Mouse (Mus musculus) heart, adult 2 months (tissue): ENCODE measurements around the gene Abcc3. TPM values are rescaled to one million over a fixed set of nuclear protein-coding genes. Genes with fewer than 3 reads are reported as not detected.

Experiments used
- DNase-seq, 2 experiments: peaks; one replicate each; pipeline ENCODE4 v3.0.0; 2021
- H3K27ac ChIP-seq: fragments of 200-600 bp; 2 replicates; pipeline ENCODE4 v1.8.1; 2022
- H3K27me3 ChIP-seq: fragments of 200-500 bp; 2 replicates; pipeline ENCODE4 v1.6.1; 2012; ENCODE audit warnings: mild to moderate bottlenecking, low read length, inconsistent platforms, mixed read lengths; ENCODE audit not compliant: control insufficient read depth, insufficient read depth
- H3K36me3 ChIP-seq: fragments of 200-500 bp; 2 replicates; pipeline ENCODE4 v1.6.1; 2012; ENCODE audit warnings: low read length, inconsistent platforms; ENCODE audit not compliant: control insufficient read depth, insufficient read depth
- H3K4me1 ChIP-seq: fragments of 200-500 bp; 2 replicates; pipeline ENCODE4 v1.6.1; 2011; ENCODE audit warnings: low read length; ENCODE audit not compliant: control insufficient read depth, insufficient read depth
- H3K4me3 ChIP-seq: fragments of 200-600 bp; 2 replicates; pipeline ENCODE4 v1.8.1; 2022
- H3K79me2 ChIP-seq: fragments of 200-500 bp; replicated peaks from 2 replicates; pipeline ENCODE4 v1.6.1; 2012; ENCODE audit warnings: mild to moderate bottlenecking, inconsistent platforms, low read length, moderate library complexity, mixed read lengths; ENCODE audit not compliant: control insufficient read depth, insufficient read depth
- H3K9ac ChIP-seq: fragments of 200-500 bp; 2 replicates; pipeline ENCODE4 v1.6.1; 2012; ENCODE audit warnings: low read depth, mild to moderate bottlenecking, control low read depth, inconsistent platforms, low read length, mixed read lengths
- CTCF ChIP-seq: fragments of 200-600 bp; IDR thresholded peaks from 2 replicates; pipeline ENCODE4 v1.8.1; 2022; ENCODE audit warnings: antibody characterized with exemption, mild to moderate bottlenecking, moderate library complexity
- EP300 ChIP-seq: fragments of 200-500 bp; IDR thresholded peaks from 2 replicates; pipeline ENCODE4 v1.6.1; 2011; ENCODE audit warnings: low read depth, low read length, control low read depth; ENCODE audit not compliant: insufficient read depth
- POLR2A ChIP-seq: fragments of 200-500 bp; IDR thresholded peaks from 2 replicates; pipeline ENCODE4 v1.6.1; 2011; ENCODE audit warnings: mild to moderate bottlenecking, low read depth, low read length, control low read depth; ENCODE audit not compliant: insufficient read depth
- WGBS: fragments of 180-500 bp; shearing (Covaris S2); methylation state at CpG from one replicate; pipeline ENCODE4 v1.1.7; 2018; 5-methylcytosine and 5-hydroxymethylcytosine counted together
- intact Hi-C: fragments of 180-260 bp; cut with DNase I; formaldehyde crosslinking; loops from one replicate; pipeline ENCODE4 v1.15.1; 2025
- polyA plus RNA-seq: library from polyadenylated mRNA; depleted of rRNA; stranded (reverse); fragments of >200 nt; gene quantifications from 2 replicates; pipeline ENCODE4 v1.2.3, GENCODE M21; 2012
- total RNA-seq, 2 experiments: library from RNA; stranded (reverse); gene quantifications; 2 replicates each; pipeline ENCODE4 v1.2.3; 2021

Gene Abcc3
- total and polyA plus RNA-seq, 3 experiments: 1.6 to 2.3 (median 2.0) TPM

- TF ChIP-seq CTCF (no peak), POLR2A (no peak), EP300 (no peak)
- no peak overlapping the region for H3K4me3 ChIP-seq
- H3K79me2 ChIP-seq: no peaks in the 10 kb centered on the region
- H3K36me3 ChIP-seq: no peaks in the 10 kb centered on the region
- no peak for DNase-seq
- H3K27me3 ChIP-seq: no peaks in the 10 kb centered on the region
- no peak overlapping the region for H3K9ac ChIP-seq
- 74% methylated on average over 10 of the region's 10 CpGs for WGBS
- H3K27ac ChIP-seq: no peak overlapping the region
- H3K4me1 ChIP-seq: no peaks in the 10 kb centered on the region; the same call in 1 of the 2 replicates
- intact Hi-C loops: no loop called here
These were observed 46.9 kb downstream of the Abcc3 start for GRCm38 (mm10) chr11:94345926-94346325.

GRCm38 (mm10) chr11:94344470-94344869 is 48.3 kb downstream of the Abcc3 start:
- Histone ChIP-seq H3K27me3 (no peaks in the 10 kb centered on the region), H3K27ac (no peak overlapping the region), H3K36me3 (no peaks in the 10 kb centered on the region; the same call in 1 of the 2 replicates), H3K9ac (no peak overlapping the region), H3K79me2 (no peaks in the 10 kb centered on the region), H3K4me3 (no peak overlapping the region), H3K4me1 (no peaks in the 10 kb centered on the region; the same call in 1 of the 2 replicates)
- DNase-seq: no peak
- TF ChIP-seq POLR2A (no peak), EP300 (no peak), CTCF (no peak)
- intact Hi-C loops: loop anchor here (5.0 kb wide), 1 partner anchor 203 kb away; the partner anchor contains the start of gene Rsad1
- WGBS: 66% methylated on average over 1 of the region's 1 CpGs

GRCm38 (mm10) chr11:94343955-94344358 is 48.8 kb downstream of the Abcc3 start:
- H3K27me3 ChIP-seq: no peaks in the 10 kb centered on the region
- H3K4me1 ChIP-seq: no peaks in the 10 kb centered on the region; the same call in 1 of the 2 replicates
- H3K4me3 ChIP-seq: no peak overlapping the region
- H3K9ac ChIP-seq: no peak overlapping the region
- no peaks in the 10 kb centered on the region for H3K79me2 ChIP-seq
- TF ChIP-seq POLR2A (no peak), CTCF (no peak), EP300 (no peak)
- no peaks in the 10 kb centered on the region; the same call in 1 of the 2 replicates for H3K36me3 ChIP-seq
- WGBS: 26% methylated on average over 5 of the region's 5 CpGs
- intact Hi-C loops: loop anchor here (5.0 kb wide), 1 partner anchor 203 kb away; the partner anchor contains the start of gene Rsad1
- DNase-seq: no peak
- H3K27ac ChIP-seq: no peak overlapping the region

- DNase-seq: no peak
- WGBS: 62% methylated on average over 13 of the region's 13 CpGs
- H3K27me3 ChIP-seq: no peaks in the 10 kb centered on the region
- H3K4me1 ChIP-seq: no peaks in the 10 kb centered on the region; the same call in 1 of the 2 replicates
- no peaks in the 10 kb centered on the region; the same call in 1 of the 2 replicates for H3K36me3 ChIP-seq
- H3K9ac ChIP-seq: no peak overlapping the region
- H3K27ac ChIP-seq: no peak overlapping the region
- TF ChIP-seq CTCF (no peak), POLR2A (no peak), EP300 (no peak)
- H3K79me2 ChIP-seq: no peaks in the 10 kb centered on the region
- H3K4me3 ChIP-seq: no peak overlapping the region
- intact Hi-C loops: loop anchor here (5.0 kb wide), 1 partner anchor 205 kb away; the partner anchor contains the start of gene Rsad1
These were observed 50.5 kb downstream of the Abcc3 start for GRCm38 (mm10) chr11:94342114-94342905.

GRCm38 (mm10) chr11:94340948-94341933 is 51.6 kb downstream of the Abcc3 start:
- no peak overlapping the region for H3K27ac ChIP-seq
- H3K79me2 ChIP-seq: no peaks in the 10 kb centered on the region
- no peak overlapping the region for H3K9ac ChIP-seq
- intact Hi-C loops: loop anchor here (2.0 to 5.0 kb wide), 3 partner anchors 64 to 206 kb away; partner anchors contain the start of gene Rsad1
- WGBS: 78% methylated on average over 10 of the region's 10 CpGs
- no peaks in the 10 kb centered on the region; the same call in 1 of the 2 replicates for H3K4me1 ChIP-seq
- no peaks in the 10 kb centered on the region for H3K27me3 ChIP-seq
- TF ChIP-seq POLR2A (no peak), CTCF (no peak), EP300 (no peak)
- no peak overlapping the region for H3K4me3 ChIP-seq
- H3K36me3 ChIP-seq: no peaks in the 10 kb centered on the region; the same call in none of the 2 replicates
- no peak for DNase-seq
